Mouse (Mus musculus): ENCODE data around the gene 0610009B22Rik. TPM values are rescaled to one million over a fixed set of nuclear protein-coding genes. Genes with fewer than 3 reads are reported as not detected.

0610009B22Rik gene
- polyA plus RNA-seq, 1 experiment, result 41.0 TPM

GRCm38 (mm10) chr11:51646245-51646644 lies 42.4 kb downstream of the 0610009B22Rik start:
- H3K4me3 ChIP-seq (ENCODE audit: insufficient read depth, low read depth, low read length), result no peak overlapping the region
- peaks cover 15% of the 10 kb centered on the region; the same call in 1 of the 2 replicates for H3K4me1 ChIP-seq (ENCODE audit: control insufficient read depth, insufficient read depth, low read length)
- H3K27me3 ChIP-seq (replicated peaks; ENCODE audit: control insufficient read depth, insufficient read depth, low read length), result no peaks in the 10 kb centered on the region
- H3K36me3 ChIP-seq (ENCODE audit: control insufficient read depth, insufficient read depth, low read length), result no peaks in the 10 kb centered on the region
- H3K27ac ChIP-seq (ENCODE audit: insufficient read depth, low read depth, low read length), result peak overlapping the region; percentile 84
- no peak for TF ChIP-seq POLR2A (IDR thresholded peaks at IDR 0.05; ENCODE audit: low read depth, low read length)
- TF ChIP-seq CTCF (conservative IDR thresholded peaks at IDR 0.05; ENCODE audit: insufficient read depth, insufficient read length, low read depth, low read length), result no peak
- no peak for DNase-seq
- 70% methylated on average over 7 of the region's 7 CpGs for WGBS

GRCm38 (mm10) chr11:51645293-51645692 lies 43.4 kb downstream of the 0610009B22Rik start:
- TF ChIP-seq POLR2A (IDR thresholded peaks at IDR 0.05; ENCODE audit: low read depth, low read length), result no peak
- TF ChIP-seq CTCF (conservative IDR thresholded peaks at IDR 0.05; ENCODE audit: insufficient read depth, insufficient read length, low read depth, low read length), result no peak
- H3K4me1 ChIP-seq (ENCODE audit: control insufficient read depth, insufficient read depth, low read length), result peaks cover 15% of the 10 kb centered on the region; the same call in 1 of the 2 replicates
- no peak overlapping the region for H3K27ac ChIP-seq (ENCODE audit: insufficient read depth, low read depth, low read length)
- 64% methylated on average over 13 of the region's 13 CpGs for WGBS
- H3K4me3 ChIP-seq (ENCODE audit: insufficient read depth, low read depth, low read length), result no peak overlapping the region
- no peaks in the 10 kb centered on the region for H3K36me3 ChIP-seq (ENCODE audit: control insufficient read depth, insufficient read depth, low read length)
- DNase-seq, result no peak
- no peaks in the 10 kb centered on the region for H3K27me3 ChIP-seq (replicated peaks; ENCODE audit: control insufficient read depth, insufficient read depth, low read length)

GRCm38 (mm10) chr11:51644217-51644616 lies 44.5 kb downstream of the 0610009B22Rik start:
- Histone ChIP-seq H3K36me3 (ENCODE audit: control insufficient read depth, insufficient read depth, low read length) (no peaks in the 10 kb centered on the region), H3K27ac (ENCODE audit: insufficient read depth, low read depth, low read length) (no peak overlapping the region), H3K4me3 (ENCODE audit: insufficient read depth, low read depth, low read length) (no peak overlapping the region), H3K27me3 (replicated peaks; ENCODE audit: control insufficient read depth, insufficient read depth, low read length) (no peaks in the 10 kb centered on the region), H3K4me1 (ENCODE audit: control insufficient read depth, insufficient read depth, low read length) (peaks cover 15% of the 10 kb centered on the region; the same call in 1 of the 2 replicates)
- 87% methylated on average over 16 of the region's 16 CpGs for WGBS
- no peak for DNase-seq
- TF ChIP-seq CTCF (conservative IDR thresholded peaks at IDR 0.05; ENCODE audit: insufficient read depth, insufficient read length, low read depth, low read length), result no peak
- no peak for TF ChIP-seq POLR2A (IDR thresholded peaks at IDR 0.05; ENCODE audit: low read depth, low read length)

DNA sequence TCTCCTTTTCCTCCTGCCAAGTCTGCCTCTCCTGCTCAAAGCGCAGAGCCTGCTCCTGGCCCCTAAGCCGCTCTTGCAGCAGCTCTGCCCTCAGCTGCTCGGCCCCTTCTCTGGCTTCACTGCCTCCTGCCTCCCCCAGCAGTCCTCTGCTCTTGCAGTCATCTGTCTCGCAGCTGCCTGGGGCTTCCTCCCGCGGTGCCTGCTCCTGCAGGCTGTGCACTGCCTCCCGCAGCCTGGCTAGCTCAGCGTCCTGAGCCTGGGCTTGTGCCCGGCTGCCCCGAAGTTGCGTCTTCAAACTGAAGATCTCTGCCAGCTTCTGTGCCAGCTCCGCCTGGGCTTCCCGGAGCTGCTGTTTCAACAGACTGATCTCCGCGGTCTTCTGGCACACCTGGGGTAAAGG lies 44.9 kb downstream of the 0610009B22Rik start:
- Histone ChIP-seq H3K4me1 (ENCODE audit: control insufficient read depth, insufficient read depth, low read length) (peaks cover 15% of the 10 kb centered on the region; the same call in 1 of the 2 replicates), H3K27me3 (replicated peaks; ENCODE audit: control insufficient read depth, insufficient read depth, low read length) (no peaks in the 10 kb centered on the region), H3K36me3 (ENCODE audit: control insufficient read depth, insufficient read depth, low read length) (no peaks in the 10 kb centered on the region), H3K4me3 (ENCODE audit: insufficient read depth, low read depth, low read length) (no peak overlapping the region), H3K27ac (ENCODE audit: insufficient read depth, low read depth, low read length) (no peak overlapping the region)
- peak; percentile 56 for DNase-seq
- WGBS, result 60% methylated on average over 15 of the region's 15 CpGs
- TF ChIP-seq POLR2A (IDR thresholded peaks at IDR 0.05; ENCODE audit: low read depth, low read length) (no peak), CTCF (conservative IDR thresholded peaks at IDR 0.05; ENCODE audit: insufficient read depth, insufficient read length, low read depth, low read length) (no peak)

- TF ChIP-seq POLR2A (IDR thresholded peaks at IDR 0.05; ENCODE audit: low read depth, low read length) (no peak), CTCF (conservative IDR thresholded peaks at IDR 0.05; ENCODE audit: insufficient read depth, insufficient read length, low read depth, low read length) (no peak)
- Histone ChIP-seq H3K36me3 (ENCODE audit: control insufficient read depth, insufficient read depth, low read length) (no peaks in the 10 kb centered on the region), H3K27ac (ENCODE audit: insufficient read depth, low read depth, low read length) (no peak overlapping the region), H3K4me1 (ENCODE audit: control insufficient read depth, insufficient read depth, low read length) (peaks cover 12% of the 10 kb centered on the region; the same call in 1 of the 2 replicates), H3K27me3 (replicated peaks; ENCODE audit: control insufficient read depth, insufficient read depth, low read length) (no peaks in the 10 kb centered on the region), H3K4me3 (ENCODE audit: insufficient read depth, low read depth, low read length) (no peak overlapping the region)
- no peak for DNase-seq
- 70% methylated on average over 9 of the region's 9 CpGs for WGBS
These were observed 45.5 kb downstream of the 0610009B22Rik start for GRCm38 (mm10) chr11:51643202-51643601.

GRCm38 (mm10) chr11:51640748-51641147 lies 47.9 kb downstream of the 0610009B22Rik start:
- 64% methylated on average over 7 of the region's 7 CpGs for WGBS

DNA sequence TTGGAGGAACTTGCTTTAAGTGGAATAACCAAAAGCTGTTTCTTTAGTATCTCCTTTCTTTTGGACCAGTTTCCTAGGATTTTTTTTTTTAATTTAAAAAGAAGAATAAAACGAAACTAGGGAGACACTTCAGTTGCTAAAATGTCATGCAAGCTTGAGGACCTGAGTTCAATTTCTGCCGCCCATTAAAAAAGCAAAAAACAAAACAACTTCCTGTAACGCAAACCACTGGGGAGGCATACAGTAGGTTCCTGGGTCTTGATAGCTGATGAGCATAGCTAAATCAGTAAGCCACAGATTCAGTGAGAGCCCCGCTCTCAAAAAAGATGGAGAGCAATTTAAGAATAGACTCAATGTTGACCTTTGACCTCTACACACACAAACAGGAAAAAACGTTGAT lies 50.2 kb downstream of the 0610009B22Rik start:
- Histone ChIP-seq H3K36me3 (ENCODE audit: control insufficient read depth, insufficient read depth, low read length) (no peaks in the 10 kb centered on the region), H3K27ac (ENCODE audit: insufficient read depth, low read depth, low read length) (no peak overlapping the region), H3K4me1 (ENCODE audit: control insufficient read depth, insufficient read depth, low read length) (peaks cover 10% of the 10 kb centered on the region), H3K27me3 (replicated peaks; ENCODE audit: control insufficient read depth, insufficient read depth, low read length) (no peaks in the 10 kb centered on the region), H3K4me3 (ENCODE audit: insufficient read depth, low read depth, low read length) (no peak overlapping the region)
- no peak for DNase-seq
- TF ChIP-seq CTCF (conservative IDR thresholded peaks at IDR 0.05; ENCODE audit: insufficient read depth, insufficient read length, low read depth, low read length), result no peak
- no peak for TF ChIP-seq POLR2A (IDR thresholded peaks at IDR 0.05; ENCODE audit: low read depth, low read length)
- 65% methylated on average over 5 of the region's 5 CpGs for WGBS

More at GRCm38 (mm10) chr11:51640748-51641147, 47.9 kb downstream of the 0610009B22Rik start:
- no peak overlapping the region for H3K4me3 ChIP-seq (ENCODE audit: insufficient read depth, low read depth, low read length)
- no peak overlapping the region for H3K27ac ChIP-seq (ENCODE audit: insufficient read depth, low read depth, low read length)
- DNase-seq, result no peak
- H3K36me3 ChIP-seq (ENCODE audit: control insufficient read depth, insufficient read depth, low read length), result no peaks in the 10 kb centered on the region
- H3K27me3 ChIP-seq (replicated peaks; ENCODE audit: control insufficient read depth, insufficient read depth, low read length), result no peaks in the 10 kb centered on the region
- no peak for TF ChIP-seq POLR2A (IDR thresholded peaks at IDR 0.05; ENCODE audit: low read depth, low read length)
- no peak for TF ChIP-seq CTCF (conservative IDR thresholded peaks at IDR 0.05; ENCODE audit: insufficient read depth, insufficient read length, low read depth, low read length)
- H3K4me1 ChIP-seq (ENCODE audit: control insufficient read depth, insufficient read depth, low read length), result no peaks in the 10 kb centered on the region; the same call in 1 of the 2 replicates
